Mouse (Mus musculus) neural tube, embryonic 11.5 days (tissue): ENCODE results near the gene Arfgef2. TPM values are rescaled to one million over a fixed set of nuclear protein-coding genes. Genes with fewer than 3 reads are reported as not detected.

Source experiments
- ATAC-seq: fragments of 200-750 bp; cut with Nextera tagmentation; 2 replicates; pipeline ENCODE4 v1.8.0; 2017; ENCODE audit warnings: moderate number of reproducible peaks, mild to moderate bottlenecking, moderate TSS enrichment, moderate library complexity; ENCODE audit not compliant: insufficient read depth, low FRiP score, low TSS enrichment
- DNase-seq: peaks from one replicate; pipeline ENCODE4 v3.0.0-alpha.2; 2015; ENCODE audit warnings: low spot score
- H3K27ac ChIP-seq: fragments of 300-500 bp; sonication (generic); 2 replicates; pipeline ENCODE4 v1.5.1; 2014; ENCODE audit warnings: low read depth, mild to moderate bottlenecking, low read length
- H3K27me3 ChIP-seq: fragments of 300-500 bp; sonication (generic); 2 replicates; pipeline ENCODE4 v1.6.1; 2014; ENCODE audit warnings: mild to moderate bottlenecking, low read length, mixed read lengths; ENCODE audit not compliant: control insufficient read depth, insufficient read depth
- H3K36me3 ChIP-seq: fragments of 300-500 bp; sonication (generic); 2 replicates; pipeline ENCODE4 v1.6.1; 2014; ENCODE audit warnings: mild to moderate bottlenecking, low read length, moderate library complexity, mixed read lengths; ENCODE audit not compliant: control insufficient read depth, insufficient read depth
- H3K4me1 ChIP-seq: fragments of 300-500 bp; sonication (generic); 2 replicates; pipeline ENCODE4 v1.6.1; 2014; ENCODE audit warnings: low read length, mixed read lengths; ENCODE audit not compliant: control insufficient read depth, insufficient read depth
- H3K4me2 ChIP-seq: fragments of 300-500 bp; sonication (generic); 2 replicates; pipeline ENCODE4 v1.6.1; 2014; ENCODE audit warnings: low read depth, mild to moderate bottlenecking, moderate library complexity
- H3K4me3 ChIP-seq: fragments of 300-500 bp; sonication (generic); 2 replicates; pipeline ENCODE4 v1.5.1; 2014; ENCODE audit warnings: low read depth, low read length
- H3K9ac ChIP-seq: fragments of 300-500 bp; sonication (generic); 2 replicates; pipeline ENCODE4 v1.6.1; 2014; ENCODE audit warnings: mild to moderate bottlenecking, low read length
- H3K9me3 ChIP-seq: fragments of 300-500 bp; sonication (generic); 2 replicates; pipeline ENCODE4 v1.6.1; 2016; ENCODE audit warnings: low read length; ENCODE audit not compliant: control insufficient read depth
- WGBS: fragments of 180-500 bp; shearing (Covaris S2); extraction: QIAGEN DNeasy Blood & Tissue Kit; methylation state at CpG from one replicate; pipeline ENCODE4 v1.1.7; 2014; 5-methylcytosine and 5-hydroxymethylcytosine counted together
- polyA plus RNA-seq: library from polyadenylated mRNA; unstranded; fragments of >200 nt; fragmentation: Nextera tagmentation; extraction: Ambion mirVana; gene quantifications from 2 replicates; pipeline ENCODE4 v1.2.1, GENCODE M21; 2014

The Arfgef2 gene
- polyA plus RNA-seq, 1 experiment from 2014 or later: 6.2 TPM

DNA sequence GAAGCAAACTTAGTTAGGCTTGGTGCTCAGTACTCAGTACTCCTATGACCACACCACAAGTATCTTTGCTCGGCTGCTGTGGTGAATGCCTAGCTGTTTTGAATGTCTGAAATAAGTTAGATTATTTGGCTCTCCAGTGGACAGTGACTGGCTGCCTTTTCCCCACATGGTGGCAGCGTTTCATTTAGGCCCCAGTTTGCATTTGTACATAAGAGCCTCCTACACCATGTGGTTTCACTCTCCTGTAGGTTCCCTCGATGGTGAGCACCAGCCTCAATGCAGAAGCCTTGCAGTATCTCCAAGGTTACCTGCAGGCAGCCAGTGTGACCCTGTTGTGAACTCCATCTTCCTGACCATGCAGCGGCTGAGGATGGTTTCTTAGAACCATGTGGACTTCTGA, 140.1 kb downstream of the Arfgef2 start:
- Histone ChIP-seq H3K9me3 (no peaks in the 10 kb centered on the region), H3K9ac (no peak overlapping the region), H3K36me3 (peaks cover 28% of the 10 kb centered on the region), H3K4me3 (no peak overlapping the region), H3K4me1 (no peaks in the 10 kb centered on the region), H3K4me2 (no peak overlapping the region), H3K27ac (no peak overlapping the region), H3K27me3 (no peaks in the 10 kb centered on the region)
- peak; percentile 46 for DNase-seq
- no peak for ATAC-seq
- WGBS: 63% methylated on average over 4 of the region's 4 CpGs

Other genes starting within 250 kb of the Arfgef2 start
- 28.9 and 31.9 TPM in 2 replicates for gene Prex1, start 91.8 kb upstream of the Arfgef2 start, polyA plus RNA-seq
- gene Trp53rkb, start 13.1 kb upstream of the Arfgef2 start, polyA plus RNA-seq: 10.4 and 11.5 TPM in 2 replicates
- gene Cse1l, start 100.5 kb downstream of the Arfgef2 start, polyA plus RNA-seq: 200 and 202 TPM in 2 replicates
- 103 and 109 TPM in 2 replicates for gene Stau1, start 190.7 kb downstream of the Arfgef2 start, polyA plus RNA-seq
- gene Ddx27, start 209.6 kb downstream of the Arfgef2 start, polyA plus RNA-seq: 43.0 and 48.0 TPM in 2 replicates